Mouse (Mus musculus) thymus, adult 18-20 months (tissue): Measurements from ENCODE around the gene Cdca5.
"Not testable (repeated sequence)": the region's sequence is repeated elsewhere in the genome, so short reads cannot be mapped to it uniquely, and the experiment has no call there.

Source experiments
- DNase-seq, 2 experiments: peaks; one replicate each; pipeline ENCODE4 v3.0.0; 2022; ENCODE audit warnings: mixed read lengths in 2 of 2

The Cdca5 gene

GRCm38 (mm10) chr19:6105586-6105985 is 20.8 kb downstream of the Cdca5 start, which contains the start of gene Naaladl1:
TSS of gene Naaladl1 (plus strand) at chr19:6105782.
- no peak for DNase-seq

- no peak for DNase-seq
Observed at GRCm38 (mm10) chr19:6113116-6113515, 28.3 kb downstream of the Cdca5 start.

- no peak for DNase-seq
Observed at GRCm38 (mm10) chr19:6116113-6116850, 31.5 kb downstream of the Cdca5 start.

GRCm38 (mm10) chr19:6117346-6117985 is 32.7 kb downstream of the Cdca5 start:
- peak in 1 of 2 experiments; percentile 24 for DNase-seq

- peak; percentile 81 to 86 for DNase-seq
Observed at GRCm38 (mm10) chr19:6117986-6118676, 33.3 kb downstream of the Cdca5 start, which contains the start of gene Sac3d1. TSS of gene Sac3d1 (minus strand) at chr19:6118650.

- no peak for DNase-seq
Observed at GRCm38 (mm10) chr19:6118677-6119185, 33.9 kb downstream of the Cdca5 start.

GRCm38 (mm10) chr19:6121761-6122160 is 37.0 kb downstream of the Cdca5 start:
- no peak for DNase-seq

GRCm38 (mm10) chr19:6123330-6123729 is 38.5 kb downstream of the Cdca5 start:
- DNase-seq: no peak

GRCm38 (mm10) chr19:6124898-6125297 is 40.1 kb downstream of the Cdca5 start:
- no peak for DNase-seq

- no peak for DNase-seq
Observed at GRCm38 (mm10) chr19:6126289-6126688, 41.5 kb downstream of the Cdca5 start.

- no peak for DNase-seq
Observed at GRCm38 (mm10) chr19:6126789-6127580, 42.2 kb downstream of the Cdca5 start.

- DNase-seq: peak; percentile 94 to 97
Observed at GRCm38 (mm10) chr19:6127760-6128341, 43.1 kb downstream of the Cdca5 start, which contains the start of gene Snx15. TSS of gene Snx15 (minus strand) at chr19:6128304.

- not testable (repeated sequence) for DNase-seq
Observed at GRCm38 (mm10) chr19:6130414-6131128, 45.8 kb downstream of the Cdca5 start.

- no peak for DNase-seq
Observed at GRCm38 (mm10) chr19:6132171-6132827, 47.5 kb downstream of the Cdca5 start.

- DNase-seq: not testable (repeated sequence)
Observed at GRCm38 (mm10) chr19:6133197-6133596, 48.4 kb downstream of the Cdca5 start.

GRCm38 (mm10) chr19:6136397-6136796 is 51.6 kb downstream of the Cdca5 start:
- DNase-seq: no peak

- no peak for DNase-seq
Observed at GRCm38 (mm10) chr19:6139701-6140100, 54.9 kb downstream of the Cdca5 start.

GRCm38 (mm10) chr19:6140374-6140677 is 55.5 kb downstream of the Cdca5 start:
- no peak for DNase-seq

- peak; percentile 84 to 89 for DNase-seq
Observed at GRCm38 (mm10) chr19:6140678-6141393, 56.1 kb downstream of the Cdca5 start, which contains the start of gene Batf2. TSS of gene Batf2 (plus strand) at chr19:6140983.

GRCm38 (mm10) chr19:6141394-6141749 is 56.6 kb downstream of the Cdca5 start, which contains the start of gene Arl2:
TSS of gene Arl2 (minus strand) at chr19:6141548.
- DNase-seq: peak; percentile 52 to 74
